Mouse (Mus musculus) small intestine, adult 2 months (tissue): ENCODE measurements around the gene Cenpf.

Experiments
- CTCF ChIP-seq: fragments of 200-500 bp; IDR thresholded peaks from 2 replicates; pipeline ENCODE4 v1.5.1; 2012; ENCODE audit warnings: low read depth, mild to moderate bottlenecking, control low read depth, inconsistent platforms, low read length, moderate library complexity, mixed read lengths; ENCODE audit not compliant: insufficient replicate concordance, insufficient read length; ENCODE audit errors: extremely low read depth
- POLR2A ChIP-seq: fragments of 200-500 bp; IDR thresholded peaks from 2 replicates; pipeline ENCODE4 v1.6.1; 2012; ENCODE audit warnings: low read depth, mild to moderate bottlenecking, control low read depth, inconsistent platforms, low read length, moderate library complexity

GRCm38 (mm10) chr1:189611775-189612174 is 76.1 kb downstream of the Cenpf start:
- TF ChIP-seq CTCF, result no peak
- TF ChIP-seq POLR2A, result no peak
